Mouse (Mus musculus): ENCODE measurements around the gene Lrrc4. TPM values are rescaled to one million over a fixed set of nuclear protein-coding genes. Genes with fewer than 3 reads are reported as not detected.
A peak's percentile ranks its signal among the peaks of the same experiment; 100 is the strongest.

Lrrc4 gene
- 0.51 and 0.62 TPM in 2 replicates for polyA plus RNA-seq (2015; fragmentation: Nextera tagmentation; extraction: Ambion mirVana)

- H3K36me3 ChIP-seq (ENCODE audit: control insufficient read depth, insufficient read depth, low read length), result no peaks in the 10 kb centered on the region
- H3K9me3 ChIP-seq (ENCODE audit: control insufficient read depth, low read length), result no peaks in the 10 kb centered on the region
- H3K27me3 ChIP-seq (ENCODE audit: control insufficient read depth, insufficient read depth, low read length), result no peaks in the 10 kb centered on the region
- TF ChIP-seq CTCF (IDR thresholded peaks at IDR 0.05; ENCODE audit: low read depth) (no peak), EP300 (optimal IDR thresholded peaks at IDR 0.05) (no peak)
- H3K4me1 ChIP-seq (replicated peaks; ENCODE audit: control insufficient read depth, insufficient read depth), result no peaks in the 10 kb centered on the region; the same call in 1 of the 2 replicates
- peak within 1 kb of the TSS; percentile 59 for H3K9ac ChIP-seq (ENCODE audit: low read length)
- peak within 1 kb of the TSS; percentile 59 for H3K4me3 ChIP-seq (ENCODE audit: low read depth, low read length)
- ATAC-seq (ENCODE audit: low FRiP score, low TSS enrichment) (no peak), DNase-seq (ENCODE audit: low spot score) (no peak)
- 58% methylated on average over 27 of the region's 27 CpGs for WGBS
- H3K4me2 ChIP-seq (replicated peaks; ENCODE audit: low read depth), result peak within 1 kb of the TSS; percentile 100
- H3K27ac ChIP-seq (replicated peaks), result no peak within 1 kb of the TSS
Observed at GRCm38 (mm10) chr6:28831011-28831853, at the start of gene Lrrc4. Gene Lrrc4 (minus strand): TSS chr6:28831747.

DNA sequence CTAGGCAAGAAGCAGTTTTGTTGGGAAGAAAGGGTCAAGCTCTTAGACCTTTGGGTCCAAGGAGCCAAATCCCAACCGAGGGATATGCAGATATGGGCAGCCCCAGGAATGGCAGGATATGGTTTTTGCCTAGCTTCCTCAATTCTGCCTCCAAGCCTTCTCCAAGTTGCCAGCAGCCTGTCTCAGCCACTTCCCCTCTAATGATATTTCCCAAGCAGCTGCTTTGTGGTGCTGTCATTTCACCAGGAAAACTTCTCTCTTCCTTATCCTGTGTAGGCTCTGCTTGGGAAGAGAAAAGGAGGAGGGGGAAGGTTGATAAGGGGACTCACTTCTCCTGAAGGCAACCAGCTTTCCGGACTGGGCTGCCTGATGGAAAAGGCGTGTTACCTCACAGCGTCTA is 49.4 kb upstream of the Lrrc4 start:
- H3K9ac ChIP-seq (ENCODE audit: low read length), result no peak overlapping the region
- peaks cover 20% of the 10 kb centered on the region; the same call in 1 of the 2 replicates for H3K36me3 ChIP-seq (ENCODE audit: control insufficient read depth, insufficient read depth, low read length)
- WGBS, result 76% methylated on average over 4 of the region's 4 CpGs
- H3K4me1 ChIP-seq (replicated peaks; ENCODE audit: control insufficient read depth, insufficient read depth), result no peaks in the 10 kb centered on the region
- DNase-seq (ENCODE audit: low spot score), result no peak
- no peak for ATAC-seq (ENCODE audit: low FRiP score, low TSS enrichment)
- H3K4me2 ChIP-seq (replicated peaks; ENCODE audit: low read depth), result no peak overlapping the region
- H3K27ac ChIP-seq (replicated peaks), result no peak overlapping the region
- no peak overlapping the region for H3K4me3 ChIP-seq (ENCODE audit: low read depth, low read length)
- TF ChIP-seq CTCF (IDR thresholded peaks at IDR 0.05; ENCODE audit: low read depth) (no peak), EP300 (optimal IDR thresholded peaks at IDR 0.05) (no peak)
- H3K9me3 ChIP-seq (ENCODE audit: control insufficient read depth, low read length), result no peaks in the 10 kb centered on the region
- H3K27me3 ChIP-seq (ENCODE audit: control insufficient read depth, insufficient read depth, low read length), result no peaks in the 10 kb centered on the region

DNA sequence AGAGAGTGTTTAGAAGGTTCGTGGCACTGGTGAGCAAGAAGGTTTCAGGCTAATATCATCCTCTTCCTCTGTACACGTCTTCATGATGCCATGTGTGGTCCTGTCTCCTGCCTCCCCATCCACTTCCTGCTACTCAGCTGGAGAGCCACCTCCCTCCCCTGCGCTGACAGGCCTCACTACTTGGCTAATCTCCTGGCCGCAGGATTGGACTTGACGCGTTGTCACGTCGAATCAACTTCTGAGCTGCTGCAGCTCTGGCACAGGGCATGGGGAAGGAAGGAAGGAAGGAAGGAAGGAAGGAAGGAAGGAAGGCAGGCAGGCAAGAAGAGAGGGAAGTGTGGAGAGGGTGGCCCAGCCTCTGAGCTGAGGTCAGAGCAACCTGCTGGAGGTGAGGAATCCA is 47.8 kb upstream of the Lrrc4 start:
- H3K9ac ChIP-seq (ENCODE audit: low read length), result no peak overlapping the region
- H3K4me1 ChIP-seq (replicated peaks; ENCODE audit: control insufficient read depth, insufficient read depth), result no peaks in the 10 kb centered on the region
- H3K9me3 ChIP-seq (ENCODE audit: control insufficient read depth, low read length), result no peaks in the 10 kb centered on the region
- no peak overlapping the region for H3K27ac ChIP-seq (replicated peaks)
- H3K4me2 ChIP-seq (replicated peaks; ENCODE audit: low read depth), result no peak overlapping the region
- 64% methylated on average over 8 of the region's 8 CpGs for WGBS
- H3K4me3 ChIP-seq (ENCODE audit: low read depth, low read length), result no peak overlapping the region
- peaks cover 13% of the 10 kb centered on the region; the same call in 1 of the 2 replicates for H3K36me3 ChIP-seq (ENCODE audit: control insufficient read depth, insufficient read depth, low read length)
- ATAC-seq (ENCODE audit: low FRiP score, low TSS enrichment) (no peak), DNase-seq (ENCODE audit: low spot score) (no peak)
- no peaks in the 10 kb centered on the region for H3K27me3 ChIP-seq (ENCODE audit: control insufficient read depth, insufficient read depth, low read length)
- TF ChIP-seq CTCF (IDR thresholded peaks at IDR 0.05; ENCODE audit: low read depth) (no peak), EP300 (optimal IDR thresholded peaks at IDR 0.05) (no peak)

DNA sequence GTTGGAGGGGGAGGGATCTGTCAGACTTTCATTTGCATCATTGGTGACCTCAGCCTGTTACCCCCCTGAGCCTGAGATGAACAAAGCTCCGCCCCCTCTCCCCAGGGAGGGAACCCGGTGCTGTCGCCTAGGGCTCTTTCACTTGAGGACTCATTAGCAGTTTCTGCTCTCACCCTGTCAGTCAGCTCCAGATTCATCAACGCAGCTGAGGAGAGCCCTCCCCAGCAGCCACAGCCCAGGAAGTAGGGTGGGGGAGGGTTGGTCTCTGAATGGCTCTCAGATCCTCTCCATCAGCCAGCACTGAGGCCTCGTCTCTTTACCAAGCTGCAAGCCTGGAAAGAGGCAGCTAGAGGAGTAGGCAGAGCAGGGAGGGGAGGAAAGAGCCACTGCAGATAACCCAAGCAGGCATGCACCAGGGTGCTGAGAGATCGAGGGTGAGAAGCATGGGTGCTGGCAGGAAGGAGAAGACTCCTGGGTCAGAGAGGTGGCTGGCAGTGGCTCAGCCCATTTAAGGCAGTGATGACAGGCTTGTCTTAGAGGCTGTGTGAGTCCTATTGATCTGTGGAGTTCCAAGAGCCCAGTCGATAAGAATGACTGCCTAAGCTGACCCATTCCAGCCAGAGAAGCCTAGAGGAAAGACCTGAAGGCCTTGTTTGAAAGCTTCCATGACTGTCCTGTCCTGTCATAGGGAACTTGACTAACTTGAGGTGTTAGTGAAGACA is 46.6 kb upstream of the Lrrc4 start:
- Histone ChIP-seq H3K4me3 (ENCODE audit: low read depth, low read length) (no peak overlapping the region), H3K4me2 (replicated peaks; ENCODE audit: low read depth) (no peak overlapping the region), H3K27me3 (ENCODE audit: control insufficient read depth, insufficient read depth, low read length) (no peaks in the 10 kb centered on the region), H3K4me1 (replicated peaks; ENCODE audit: control insufficient read depth, insufficient read depth) (no peaks in the 10 kb centered on the region), H3K9me3 (ENCODE audit: control insufficient read depth, low read length) (no peaks in the 10 kb centered on the region), H3K9ac (ENCODE audit: low read length) (no peak overlapping the region), H3K36me3 (ENCODE audit: control insufficient read depth, insufficient read depth, low read length) (peaks cover 7% of the 10 kb centered on the region; the same call in 1 of the 2 replicates), H3K27ac (replicated peaks) (no peak overlapping the region)
- DNase-seq (ENCODE audit: low spot score), result no peak
- WGBS, result 37% methylated on average over 6 of the region's 7 CpGs
- TF ChIP-seq EP300 (optimal IDR thresholded peaks at IDR 0.05) (no peak), CTCF (IDR thresholded peaks at IDR 0.05; ENCODE audit: low read depth) (no peak)
- ATAC-seq (ENCODE audit: low FRiP score, low TSS enrichment), result no peak

GRCm38 (mm10) chr6:28876492-28876891 is 44.9 kb upstream of the Lrrc4 start:
- H3K27me3 ChIP-seq (ENCODE audit: control insufficient read depth, insufficient read depth, low read length), result no peaks in the 10 kb centered on the region
- DNase-seq (ENCODE audit: low spot score), result peak; percentile 41
- no peak overlapping the region for H3K4me3 ChIP-seq (ENCODE audit: low read depth, low read length)
- H3K4me2 ChIP-seq (replicated peaks; ENCODE audit: low read depth), result no peak overlapping the region
- WGBS, result 56% methylated on average over 3 of the region's 3 CpGs
- TF ChIP-seq CTCF (IDR thresholded peaks at IDR 0.05; ENCODE audit: low read depth) (no peak), EP300 (optimal IDR thresholded peaks at IDR 0.05) (no peak)
- H3K9me3 ChIP-seq (ENCODE audit: control insufficient read depth, low read length), result no peaks in the 10 kb centered on the region
- no peak for ATAC-seq (ENCODE audit: low FRiP score, low TSS enrichment)
- peaks cover 7% of the 10 kb centered on the region; the same call in 1 of the 2 replicates for H3K36me3 ChIP-seq (ENCODE audit: control insufficient read depth, insufficient read depth, low read length)
- H3K4me1 ChIP-seq (replicated peaks; ENCODE audit: control insufficient read depth, insufficient read depth), result no peaks in the 10 kb centered on the region
- H3K9ac ChIP-seq (ENCODE audit: low read length), result no peak overlapping the region
- H3K27ac ChIP-seq (replicated peaks), result no peak overlapping the region
